Mouse (Mus musculus): Measurements from ENCODE around the gene Spg21. TPM values are rescaled to one million over a fixed set of nuclear protein-coding genes. Genes with fewer than 3 reads are reported as not detected.

Gene Spg21
- 34.4 and 37.0 TPM in 2 replicates for polyA plus RNA-seq (2015; fragmentation: Nextera tagmentation; extraction: Ambion mirVana)

DNA sequence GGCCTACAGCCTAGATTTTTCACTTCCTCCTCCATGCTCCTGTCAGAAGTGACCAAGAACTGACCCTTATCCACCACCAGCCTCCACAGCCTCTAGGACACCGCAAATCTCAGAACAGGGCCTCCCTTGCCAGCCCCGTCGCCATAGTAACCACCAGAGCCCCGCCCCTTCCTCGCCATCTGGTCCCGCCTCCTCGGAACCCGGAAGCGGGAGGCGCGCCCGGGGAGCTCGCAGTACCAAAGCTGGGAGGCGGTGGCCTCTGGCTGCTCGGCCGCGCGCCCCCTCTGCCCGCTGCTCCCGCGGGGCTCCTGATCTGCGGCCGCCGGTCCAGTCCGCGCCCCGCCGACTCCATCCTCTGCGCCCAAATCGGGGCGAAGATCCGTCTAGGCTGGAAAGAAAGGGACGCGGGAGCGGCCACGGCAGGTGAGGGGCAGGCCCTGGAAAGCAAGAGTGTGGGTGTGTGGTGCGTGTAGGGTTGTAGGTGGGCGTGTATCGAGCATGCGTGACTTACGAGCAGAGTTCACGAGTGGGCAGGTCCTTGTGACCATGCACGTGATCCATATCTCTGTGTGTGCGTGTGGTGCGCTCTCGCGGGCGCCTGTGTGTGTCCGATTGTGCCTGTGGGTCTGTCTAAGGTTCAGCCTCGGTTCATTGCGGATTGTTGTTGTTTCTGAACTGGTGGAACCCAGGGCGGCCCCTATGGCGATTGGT lies at the start of gene Spg21:
TSS of gene Spg21 (plus strand) at position 216 of the 711 bp plus-strand sequence.
- H3K27me3 ChIP-seq (ENCODE audit: insufficient read depth, low read length), result no peaks in the 10 kb centered on the region
- ATAC-seq (peak; percentile 91), DNase-seq (peak; percentile 96)
- H3K36me3 ChIP-seq (replicated peaks; ENCODE audit: insufficient read depth, low read length), result peaks cover 2% of the 10 kb centered on the region; the same call in 1 of the 2 replicates
- peak within 1 kb of the TSS; percentile 82 for H3K4me3 ChIP-seq (ENCODE audit: low read depth, low read length)
- H3K27ac ChIP-seq (ENCODE audit: low read depth), result peak within 1 kb of the TSS; percentile 91
- TF ChIP-seq EP300 (IDR thresholded peaks at IDR 0.05; ENCODE audit: low read depth) (no peak), CTCF (IDR thresholded peaks at IDR 0.05; ENCODE audit: low read depth) (no peak)
- under 1% methylated on average over 52 of the region's 53 CpGs for WGBS (ENCODE audit: insufficient replicate concordance)
- H3K4me2 ChIP-seq (ENCODE audit: low read depth, low read length), result peak within 1 kb of the TSS; percentile 78
- H3K9me3 ChIP-seq (ENCODE audit: low read length), result no peaks in the 10 kb centered on the region
- H3K9ac ChIP-seq (replicated peaks), result peak within 1 kb of the TSS; percentile 75
- H3K4me1 ChIP-seq (ENCODE audit: insufficient read depth), result peaks cover 15% of the 10 kb centered on the region

DNA sequence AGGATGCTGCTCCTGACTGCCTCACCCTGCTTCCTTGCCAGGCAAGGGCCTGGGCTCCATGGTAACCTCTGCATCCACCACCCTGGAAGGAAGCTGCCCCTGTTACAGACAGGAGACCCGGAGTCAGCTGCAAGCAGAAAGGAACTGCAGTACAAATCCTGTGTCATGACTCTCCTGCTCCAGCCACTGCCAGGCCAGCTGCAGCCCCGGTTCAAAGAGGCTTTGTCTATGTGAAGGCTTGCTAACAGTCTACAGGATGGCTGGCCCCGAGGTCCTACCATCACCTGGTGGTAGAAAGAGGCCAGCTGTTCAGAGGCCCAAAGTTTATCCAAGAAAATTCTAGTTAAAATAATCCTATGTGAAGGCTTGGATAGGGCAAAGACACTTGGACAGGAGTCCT lies 49.4 kb upstream of the Spg21 start:
- ATAC-seq (no peak), DNase-seq (no peak)
- Histone ChIP-seq H3K9me3 (ENCODE audit: low read length) (no peaks in the 10 kb centered on the region), H3K4me2 (ENCODE audit: low read depth, low read length) (no peak overlapping the region), H3K27me3 (ENCODE audit: insufficient read depth, low read length) (no peaks in the 10 kb centered on the region), H3K4me3 (ENCODE audit: low read depth, low read length) (no peak overlapping the region), H3K36me3 (replicated peaks; ENCODE audit: insufficient read depth, low read length) (no peaks in the 10 kb centered on the region), H3K4me1 (ENCODE audit: insufficient read depth) (no peaks in the 10 kb centered on the region), H3K27ac (ENCODE audit: low read depth) (no peak overlapping the region), H3K9ac (replicated peaks) (no peak overlapping the region)
- WGBS (ENCODE audit: insufficient replicate concordance), result 55% methylated on average over 3 of the region's 3 CpGs
- no peak for TF ChIP-seq CTCF (IDR thresholded peaks at IDR 0.05; ENCODE audit: low read depth)
- TF ChIP-seq EP300 (IDR thresholded peaks at IDR 0.05; ENCODE audit: low read depth), result no peak

DNA sequence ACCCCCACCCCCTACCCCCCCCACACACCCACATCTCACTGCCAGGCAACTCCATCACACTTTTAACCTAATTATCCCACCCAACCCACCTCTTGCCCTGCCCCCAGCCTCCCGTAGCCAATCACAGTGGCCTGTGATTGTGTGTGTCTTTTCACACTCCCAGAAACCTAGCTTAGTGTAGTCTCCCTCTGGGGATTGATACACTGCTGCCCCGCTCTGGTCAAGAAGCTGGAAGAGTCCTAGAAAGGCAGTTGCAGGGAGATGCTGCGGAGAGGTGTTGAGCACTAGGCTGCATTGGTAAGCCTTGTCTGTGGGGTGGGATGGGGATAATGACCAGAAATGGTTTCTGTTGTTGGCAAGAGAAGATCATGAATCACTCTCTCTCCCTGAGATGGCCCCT lies 43.0 kb upstream of the Spg21 start:
- H3K4me3 ChIP-seq (ENCODE audit: low read depth, low read length), result no peak overlapping the region
- no peak overlapping the region for H3K9ac ChIP-seq (replicated peaks)
- no peak overlapping the region for H3K27ac ChIP-seq (ENCODE audit: low read depth)
- H3K9me3 ChIP-seq (ENCODE audit: low read length), result no peaks in the 10 kb centered on the region
- no peaks in the 10 kb centered on the region for H3K27me3 ChIP-seq (ENCODE audit: insufficient read depth, low read length)
- TF ChIP-seq EP300 (IDR thresholded peaks at IDR 0.05; ENCODE audit: low read depth) (no peak), CTCF (IDR thresholded peaks at IDR 0.05; ENCODE audit: low read depth) (no peak)
- no peaks in the 10 kb centered on the region for H3K36me3 ChIP-seq (replicated peaks; ENCODE audit: insufficient read depth, low read length)
- no peak overlapping the region for H3K4me2 ChIP-seq (ENCODE audit: low read depth, low read length)
- DNase-seq, result no peak
- 60% methylated on average over 3 of the region's 3 CpGs for WGBS (ENCODE audit: insufficient replicate concordance)
- ATAC-seq, result no peak
- H3K4me1 ChIP-seq (ENCODE audit: insufficient read depth), result no peaks in the 10 kb centered on the region

DNA sequence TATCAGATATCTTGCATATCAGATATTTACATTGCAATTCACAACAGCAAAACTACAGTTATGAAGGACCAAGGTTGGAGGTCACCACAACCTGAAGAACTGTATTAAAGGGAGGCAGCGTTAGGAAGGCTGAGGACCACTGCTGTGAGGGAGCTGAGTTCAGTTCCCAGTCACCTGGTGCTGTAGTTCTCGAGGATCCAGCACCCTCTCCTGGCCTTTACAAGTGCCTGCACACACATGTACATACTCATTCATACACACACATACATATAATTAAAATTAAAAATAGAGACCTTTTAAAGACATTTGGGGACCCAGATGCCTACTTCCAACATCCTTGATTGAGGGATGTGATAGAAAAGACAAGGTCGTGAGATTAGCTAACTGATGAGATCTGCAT lies 41.1 kb upstream of the Spg21 start:
- DNase-seq, result no peak
- Histone ChIP-seq H3K4me3 (ENCODE audit: low read depth, low read length) (no peak overlapping the region), H3K36me3 (replicated peaks; ENCODE audit: insufficient read depth, low read length) (no peaks in the 10 kb centered on the region), H3K4me1 (ENCODE audit: insufficient read depth) (peaks cover 3% of the 10 kb centered on the region; the same call in 1 of the 2 replicates), H3K27me3 (ENCODE audit: insufficient read depth, low read length) (no peaks in the 10 kb centered on the region), H3K9ac (replicated peaks) (no peak overlapping the region), H3K4me2 (ENCODE audit: low read depth, low read length) (no peak overlapping the region), H3K9me3 (ENCODE audit: low read length) (no peaks in the 10 kb centered on the region), H3K27ac (ENCODE audit: low read depth) (no peak overlapping the region)
- WGBS (ENCODE audit: insufficient replicate concordance), result 74% methylated on average over 3 of the region's 3 CpGs
- TF ChIP-seq CTCF (IDR thresholded peaks at IDR 0.05; ENCODE audit: low read depth) (peak; percentile 16; the same call in 1 of the 2 replicates), EP300 (IDR thresholded peaks at IDR 0.05; ENCODE audit: low read depth) (no peak)
- ATAC-seq, result no peak

DNA sequence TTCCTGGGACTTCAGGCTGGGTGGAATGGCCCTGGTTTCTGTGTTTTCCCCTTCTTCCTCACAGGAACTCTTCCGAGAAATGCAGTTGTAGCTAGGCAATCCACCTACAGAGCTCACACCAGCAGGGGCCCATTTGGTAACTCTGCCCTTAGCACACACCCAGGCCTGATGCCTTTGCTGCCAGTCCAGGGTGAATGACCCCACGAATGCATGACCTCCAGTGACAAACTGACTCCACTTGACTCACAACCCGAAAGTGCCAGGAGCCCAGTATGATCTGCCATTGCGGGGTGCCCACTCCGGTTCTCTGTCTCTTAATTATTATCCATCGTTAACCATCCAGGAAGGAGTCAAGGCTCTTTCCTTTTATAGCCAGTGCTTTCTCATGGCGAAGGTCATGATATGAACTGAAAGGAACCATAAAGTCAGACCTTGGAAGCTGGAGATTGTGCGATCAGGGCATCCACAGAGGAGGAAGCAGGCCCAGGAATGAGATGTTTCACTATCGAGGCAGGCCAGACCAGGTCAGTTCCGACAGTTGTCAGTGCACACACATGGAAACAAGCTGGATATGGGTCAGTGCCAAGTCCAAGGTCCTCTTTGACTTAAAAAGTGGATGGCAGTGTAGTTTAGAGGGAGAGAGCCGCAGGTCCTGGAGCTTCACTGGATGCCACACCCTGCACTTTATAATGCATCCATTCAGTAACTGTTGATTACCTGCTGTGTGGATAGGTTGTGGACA lies 37.8 kb upstream of the Spg21 start, which contains the start of gene Slc51b:
TSS of gene Slc51b (minus strand) at position 196 of the 742 bp plus-strand sequence.
- no peaks in the 10 kb centered on the region for H3K27me3 ChIP-seq (ENCODE audit: insufficient read depth, low read length)
- H3K27ac ChIP-seq (ENCODE audit: low read depth), result peak within 1 kb of the TSS; percentile 79
- H3K9ac ChIP-seq (replicated peaks), result no peak within 1 kb of the TSS
- H3K36me3 ChIP-seq (replicated peaks; ENCODE audit: insufficient read depth, low read length), result no peaks in the 10 kb centered on the region
- DNase-seq, result peak; percentile 53
- H3K4me3 ChIP-seq (ENCODE audit: low read depth, low read length), result no peak within 1 kb of the TSS
- no peaks in the 10 kb centered on the region for H3K9me3 ChIP-seq (ENCODE audit: low read length)
- H3K4me2 ChIP-seq (ENCODE audit: low read depth, low read length), result peak within 1 kb of the TSS; percentile 19; the same call in 1 of the 2 replicates
- ATAC-seq, result peak; percentile 95
- TF ChIP-seq CTCF (IDR thresholded peaks at IDR 0.05; ENCODE audit: low read depth) (no peak), EP300 (IDR thresholded peaks at IDR 0.05; ENCODE audit: low read depth) (no peak)
- 69% methylated on average over 11 of the region's 11 CpGs for WGBS (ENCODE audit: insufficient replicate concordance)
- H3K4me1 ChIP-seq (ENCODE audit: insufficient read depth), result peaks cover 3% of the 10 kb centered on the region; the same call in 1 of the 2 replicates

DNA sequence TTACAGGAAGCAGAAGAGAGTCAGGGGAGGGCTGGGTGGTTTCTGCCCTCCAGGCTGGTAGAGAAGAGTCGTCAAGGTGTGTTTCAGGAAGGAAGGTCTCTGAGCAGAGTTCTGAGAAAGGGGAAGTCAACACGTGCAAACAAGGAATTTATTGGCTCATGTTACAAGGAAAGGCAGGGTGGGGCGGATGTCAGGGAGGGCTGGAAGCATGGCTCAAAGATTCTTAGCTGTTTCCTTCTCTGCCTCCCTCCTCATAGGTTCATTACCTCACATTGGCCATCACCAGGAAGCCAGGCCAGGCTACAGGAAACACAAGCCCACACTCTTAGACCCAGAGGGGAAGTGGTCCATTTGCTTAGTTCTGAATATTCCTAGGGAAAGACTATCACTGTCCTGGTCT lies 36.4 kb upstream of the Spg21 start:
- H3K36me3 ChIP-seq (replicated peaks; ENCODE audit: insufficient read depth, low read length), result no peaks in the 10 kb centered on the region
- DNase-seq, result no peak
- ATAC-seq, result no peak
- no peak overlapping the region for H3K9ac ChIP-seq (replicated peaks)
- peaks cover 3% of the 10 kb centered on the region; the same call in 1 of the 2 replicates for H3K4me1 ChIP-seq (ENCODE audit: insufficient read depth)
- 21% methylated on average over 3 of the region's 3 CpGs for WGBS (ENCODE audit: insufficient replicate concordance)
- no peaks in the 10 kb centered on the region for H3K9me3 ChIP-seq (ENCODE audit: low read length)
- no peak overlapping the region for H3K4me3 ChIP-seq (ENCODE audit: low read depth, low read length)
- H3K4me2 ChIP-seq (ENCODE audit: low read depth, low read length), result no peak overlapping the region
- no peak overlapping the region for H3K27ac ChIP-seq (ENCODE audit: low read depth)
- no peaks in the 10 kb centered on the region for H3K27me3 ChIP-seq (ENCODE audit: insufficient read depth, low read length)
- TF ChIP-seq EP300 (IDR thresholded peaks at IDR 0.05; ENCODE audit: low read depth), result no peak
- no peak for TF ChIP-seq CTCF (IDR thresholded peaks at IDR 0.05; ENCODE audit: low read depth)
